Mouse (Mus musculus) G1E (cell line): ENCODE data around the gene Slc22a21. TPM values are rescaled to one million over a fixed set of nuclear protein-coding genes. Genes with fewer than 3 reads are reported as not detected.
"Not testable (repeated sequence)": the region's sequence is repeated elsewhere in the genome, so short reads cannot be mapped to it uniquely, and the experiment has no call there.

Experiments used
- ATAC-seq: 2 replicates; pipeline ENCODE4 v1.8.0; 2016; ENCODE audit warnings: mild to moderate bottlenecking; ENCODE audit not compliant: insufficient number of reproducible peaks, poor library complexity, low FRiP score, severe bottlenecking; ENCODE audit errors: extremely low read depth
- DNase-seq: peaks from one replicate; pipeline ENCODE4 v3.0.0; 2012; ENCODE audit warnings: low spot score
- H3K27me3 ChIP-seq: 2 replicates; pipeline ENCODE4 v1.6.1; 2012; ENCODE audit warnings: mild to moderate bottlenecking, low read length, inconsistent platforms; ENCODE audit not compliant: insufficient read depth
- H3K36me3 ChIP-seq: replicated peaks from 2 replicates; pipeline ENCODE3; 2012; ENCODE audit warnings: mild to moderate bottlenecking, inconsistent platforms
- H3K4me1 ChIP-seq: 2 replicates; pipeline ENCODE4 v1.6.1; 2012; ENCODE audit warnings: low read depth, low read length, inconsistent platforms, mixed read lengths; ENCODE audit not compliant: insufficient read depth
- H3K4me3 ChIP-seq: 2 replicates; pipeline ENCODE4 v1.5.1; 2012; ENCODE audit warnings: low read depth, mild to moderate bottlenecking, inconsistent platforms, low read length, moderate library complexity, mixed read lengths
- H3K9me3 ChIP-seq: replicated peaks from 2 replicates; pipeline ENCODE4 v1.6.1; 2012; ENCODE audit warnings: inconsistent platforms
- CTCF ChIP-seq: IDR thresholded peaks from 2 replicates; pipeline ENCODE4 v1.5.1; 2012; ENCODE audit warnings: low read depth, low read length, inconsistent platforms, mixed read lengths
- GATA1 ChIP-seq: IDR thresholded peaks from 2 replicates; pipeline ENCODE4 v1.6.1; 2012; ENCODE audit warnings: borderline replicate concordance, low read length, inconsistent platforms, mixed read lengths
- GATA2 ChIP-seq: IDR thresholded peaks from 2 replicates; pipeline ENCODE4 v1.6.1; 2012; ENCODE audit warnings: low read depth, low read length, inconsistent platforms, borderline replicate concordance
- POLR2AphosphoS5 ChIP-seq: IDR thresholded peaks from 2 replicates; pipeline ENCODE4 v1.6.1; 2012; ENCODE audit warnings: low read depth, low read length, inconsistent platforms; ENCODE audit not compliant: insufficient replicate concordance
- TAL1 ChIP-seq: conservative IDR thresholded peaks from 2 replicates; pipeline ENCODE4 v1.6.1; 2012; ENCODE audit warnings: low read depth, low read length, inconsistent platforms, mixed read lengths
- polyA plus RNA-seq: library from polyadenylated mRNA; stranded (reverse); fragments of >175 nt; gene quantifications from 2 replicates; pipeline ENCODE4 v1.2.3, GENCODE M21; 2012
- total RNA-seq, 2 experiments: library from RNA; stranded (forward) in 1 of 2; stranded (reverse) in 1 of 2; fragments of 200-1000 nt in 1 of 2; fragments of >200 nt in 1 of 2; fragmentation: Nextera tagmentation in 1 of 2; gene quantifications; 2 replicates each; pipeline ENCODE4 v1.2.3; 2014 to 2017

The Slc22a21 gene
- total and polyA plus RNA-seq, 3 experiments, result not detected

DNA sequence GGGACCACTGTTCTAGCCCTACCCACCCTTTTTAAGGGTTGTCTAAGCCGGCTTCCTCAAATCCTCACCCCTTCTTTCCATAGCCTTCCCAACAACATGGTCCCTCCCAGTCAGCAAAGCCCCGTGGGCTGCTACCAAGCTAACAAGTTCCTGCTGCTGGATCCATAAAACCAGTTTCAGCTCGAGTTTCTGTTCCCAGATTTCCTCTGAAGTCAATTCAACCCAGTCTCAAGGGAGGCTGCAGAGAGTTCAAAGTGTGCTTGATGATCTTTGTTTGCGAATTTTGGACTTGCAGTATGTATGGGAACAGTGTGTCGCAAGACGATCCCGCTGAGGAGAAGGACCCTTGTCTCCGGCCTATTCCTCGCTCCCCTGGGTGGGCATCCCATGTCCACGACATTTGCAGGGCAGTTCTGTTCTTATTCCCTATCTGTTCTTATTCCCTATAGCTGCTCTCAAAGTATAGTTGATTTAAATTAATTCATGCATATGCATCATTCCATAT lies 28.3 kb upstream of the Slc22a21 start:
- H3K9me3 ChIP-seq, result no peaks in the 10 kb centered on the region
- peaks cover 38% of the 10 kb centered on the region for H3K4me1 ChIP-seq
- ATAC-seq (no peak), DNase-seq (no peak)
- no peak overlapping the region for H3K4me3 ChIP-seq
- TF ChIP-seq GATA2, result no peak
- no peak for TF ChIP-seq GATA1
- no peak for TF ChIP-seq CTCF
- TF ChIP-seq POLR2AphosphoS5, result no peak
- no peak for TF ChIP-seq TAL1
- no peaks in the 10 kb centered on the region for H3K27me3 ChIP-seq
- no peaks in the 10 kb centered on the region for H3K36me3 ChIP-seq

DNA sequence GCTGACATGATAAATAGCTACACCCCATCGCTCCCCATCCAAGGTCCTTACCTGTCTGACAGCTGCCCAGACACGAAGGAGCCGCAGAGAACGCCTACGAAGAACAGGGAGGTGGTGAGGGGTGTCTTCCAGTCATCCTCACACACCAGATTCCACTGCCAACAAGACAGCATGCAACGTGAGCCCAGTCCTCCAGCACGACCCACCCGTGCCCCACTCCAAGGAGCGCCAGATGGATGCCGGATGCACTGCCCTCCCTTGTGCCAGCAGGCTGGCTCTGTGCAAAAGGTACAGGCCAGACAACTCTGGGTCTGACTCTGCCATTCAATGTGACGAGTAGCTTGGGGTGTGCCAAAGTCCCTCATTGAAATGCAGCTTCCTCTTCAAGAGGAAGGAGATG lies 27.6 kb upstream of the Slc22a21 start:
- H3K4me3 ChIP-seq, result no peak overlapping the region
- ATAC-seq, result no peak
- H3K36me3 ChIP-seq, result no peaks in the 10 kb centered on the region
- no peaks in the 10 kb centered on the region for H3K27me3 ChIP-seq
- TF ChIP-seq GATA1 (no peak), POLR2AphosphoS5 (no peak), CTCF (no peak), GATA2 (no peak), TAL1 (no peak)
- peaks cover 40% of the 10 kb centered on the region for H3K4me1 ChIP-seq
- H3K9me3 ChIP-seq, result no peaks in the 10 kb centered on the region
- DNase-seq, result no peak

DNA sequence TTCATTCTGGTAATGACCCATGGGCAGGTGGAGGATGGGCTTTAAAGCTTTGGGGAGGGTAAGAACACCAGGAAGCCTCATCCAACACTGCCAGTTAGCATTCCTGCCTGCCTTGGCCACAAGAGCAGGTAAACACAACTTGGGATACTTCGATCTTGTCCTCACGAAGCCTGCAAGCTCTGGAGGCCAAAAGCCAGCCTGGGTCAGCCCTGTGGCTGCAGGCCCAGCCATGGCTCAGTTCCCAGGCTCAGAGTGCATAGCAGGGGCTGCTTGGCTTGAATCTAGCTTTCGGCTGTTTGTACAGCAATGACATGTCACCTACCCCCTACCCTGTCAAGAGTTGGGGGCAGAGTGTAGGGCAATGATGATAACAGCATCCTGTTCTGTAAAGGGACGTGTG lies 26.8 kb upstream of the Slc22a21 start:
- Histone ChIP-seq H3K4me1 (peaks cover 40% of the 10 kb centered on the region), H3K36me3 (no peaks in the 10 kb centered on the region)

DNA sequence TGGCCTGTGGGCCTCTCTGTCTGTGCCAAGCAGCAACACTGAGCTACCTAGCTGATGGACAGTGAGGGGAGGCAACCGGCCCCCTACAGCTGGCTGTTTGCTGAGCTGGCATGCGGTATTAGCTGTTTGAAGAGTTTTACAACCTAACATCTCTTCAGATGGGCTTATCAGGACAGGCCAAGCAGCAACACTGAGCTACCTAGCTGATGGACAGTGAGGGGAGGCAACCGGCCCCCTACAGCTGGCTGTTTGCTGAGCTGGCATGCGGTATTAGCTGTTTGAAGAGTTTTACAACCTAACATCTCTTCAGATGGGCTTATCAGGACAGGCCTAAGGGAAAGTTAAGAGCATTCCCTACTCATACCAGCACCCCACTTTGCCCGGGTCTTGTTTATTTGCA lies 26.2 kb upstream of the Slc22a21 start:
- DNase-seq, H3K27me3 ChIP-seq, ATAC-seq, H3K36me3 ChIP-seq, H3K9me3 ChIP-seq, H3K4me3 ChIP-seq: not testable (repeated sequence)
- peaks cover 40% of the 10 kb centered on the region for H3K4me1 ChIP-seq
- 0 out of 2 replicates have a peak, but pooled peaks have one; percentile 7 for TF ChIP-seq TAL1

More for the DNA sequence above, 26.8 kb upstream of the Slc22a21 start:
- DNase-seq, result no peak
- no peaks in the 10 kb centered on the region for H3K27me3 ChIP-seq
- H3K9me3 ChIP-seq, result no peaks in the 10 kb centered on the region
- H3K4me3 ChIP-seq, result no peak overlapping the region; the same call in 1 of the 2 replicates
- TF ChIP-seq GATA1, result no peak
- ATAC-seq, result no peak

DNA sequence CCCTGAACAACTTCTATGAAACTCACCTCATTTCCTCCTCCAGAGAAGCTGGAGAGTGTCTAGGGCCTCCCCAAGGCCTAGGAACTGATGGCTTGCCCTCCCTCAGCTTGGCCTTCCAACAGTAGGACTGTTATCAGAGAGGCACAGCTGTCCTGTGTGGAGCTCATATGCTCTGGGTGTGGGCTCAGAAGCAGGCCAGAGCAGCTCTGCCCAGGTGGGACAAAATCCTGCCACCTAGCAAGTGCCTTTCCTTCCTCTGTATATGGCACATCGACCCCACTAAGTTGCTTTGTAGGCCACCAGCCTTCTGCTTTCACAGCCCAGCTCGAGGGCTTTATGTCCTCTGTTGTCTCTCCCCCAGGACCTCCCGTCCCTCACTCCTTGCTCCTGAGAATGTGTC lies 24.6 kb upstream of the Slc22a21 start:
- Histone ChIP-seq H3K4me3 (no peak overlapping the region; the same call in 1 of the 2 replicates), H3K4me1 (peaks cover 40% of the 10 kb centered on the region), H3K9me3 (no peaks in the 10 kb centered on the region), H3K27me3 (no peaks in the 10 kb centered on the region), H3K36me3 (no peaks in the 10 kb centered on the region)
- no peak for TF ChIP-seq CTCF
- TF ChIP-seq GATA2, result no peak
- TF ChIP-seq GATA1, result no peak
- peak; percentile 31; the same call in 1 of the 2 replicates for TF ChIP-seq TAL1
- TF ChIP-seq POLR2AphosphoS5, result no peak
- DNase-seq (no peak), ATAC-seq (no peak)

DNA sequence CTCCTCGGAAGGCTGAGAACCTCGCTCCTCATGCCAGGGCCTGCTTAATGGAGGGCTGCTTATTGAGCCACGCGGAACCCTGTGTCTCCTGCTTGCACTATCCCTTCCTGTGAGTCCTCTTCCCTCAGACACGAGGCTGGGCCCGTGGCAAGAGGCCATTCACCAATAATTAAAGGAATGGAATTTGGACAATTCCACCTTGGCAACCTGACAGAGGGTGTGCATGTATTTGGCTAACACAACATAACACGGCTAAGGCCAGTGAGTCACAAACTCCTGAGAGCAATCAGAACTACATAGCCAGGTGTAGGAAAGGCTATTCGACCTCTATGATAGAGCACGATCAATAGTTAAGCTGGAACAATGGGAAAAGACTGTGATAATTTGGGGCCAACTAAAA lies 24.1 kb upstream of the Slc22a21 start:
- no peak for ATAC-seq
- no peaks in the 10 kb centered on the region for H3K36me3 ChIP-seq
- H3K9me3 ChIP-seq, result no peaks in the 10 kb centered on the region
- no peaks in the 10 kb centered on the region for H3K27me3 ChIP-seq
- TF ChIP-seq GATA2 (no peak), CTCF (no peak), TAL1 (no peak), POLR2AphosphoS5 (no peak), GATA1 (no peak)
- H3K4me1 ChIP-seq, result peaks cover 40% of the 10 kb centered on the region
- DNase-seq, result no peak
- no peak overlapping the region for H3K4me3 ChIP-seq

DNA sequence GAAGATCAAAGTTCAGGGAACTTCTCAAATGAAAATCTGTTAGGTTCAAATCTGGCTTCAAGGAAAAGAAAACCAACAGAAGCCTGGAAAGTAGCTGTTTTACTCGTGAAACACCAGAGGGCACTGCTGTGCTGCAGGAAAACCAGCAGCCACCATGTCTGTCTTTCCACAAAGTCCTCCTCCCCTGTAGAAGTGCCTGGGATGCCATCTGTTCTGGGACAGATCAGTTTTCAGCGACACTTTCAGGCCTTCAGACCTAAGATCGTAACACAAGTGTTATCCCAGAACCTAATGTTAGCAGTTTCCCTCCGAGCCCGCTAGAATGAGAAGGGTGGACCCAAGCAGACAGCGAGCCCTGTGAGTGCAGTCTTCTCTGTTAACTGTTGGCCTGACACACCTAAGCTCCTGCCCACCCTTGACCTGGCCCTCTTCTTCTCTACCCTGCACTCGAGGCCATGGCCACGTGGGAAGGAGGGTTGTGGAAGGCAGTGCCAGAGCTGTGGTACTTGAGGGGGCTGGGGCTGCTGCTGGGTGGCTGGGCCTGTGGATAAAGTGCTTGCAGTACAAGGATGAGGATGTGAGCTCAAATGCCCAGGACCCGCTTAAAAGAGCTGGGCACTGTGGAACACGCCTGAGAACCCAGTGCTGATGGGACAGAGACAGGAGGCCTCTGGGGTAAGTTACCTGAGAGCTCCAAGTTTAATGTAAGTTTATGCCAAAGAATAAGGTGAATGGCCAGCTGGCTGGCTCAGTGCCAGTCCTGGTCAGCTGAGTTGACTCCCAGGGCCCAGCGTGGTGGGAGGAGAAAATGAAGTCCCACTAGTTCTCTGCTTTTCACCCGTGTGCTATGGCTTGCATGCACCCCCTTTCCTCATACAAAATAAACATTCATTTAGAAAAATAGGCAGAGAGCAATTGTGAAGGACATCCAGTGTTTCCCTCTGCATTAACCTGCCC lies 22.9 kb upstream of the Slc22a21 start:
- H3K9me3 ChIP-seq, ATAC-seq, H3K27me3 ChIP-seq, H3K4me3 ChIP-seq, H3K36me3 ChIP-seq: not testable (repeated sequence)
- H3K4me1 ChIP-seq, result peaks cover 40% of the 10 kb centered on the region
- peak; percentile 31 for DNase-seq
